Mouse (Mus musculus): ENCODE measurements around the gene Cdh15.

The Cdh15 gene

DNA sequence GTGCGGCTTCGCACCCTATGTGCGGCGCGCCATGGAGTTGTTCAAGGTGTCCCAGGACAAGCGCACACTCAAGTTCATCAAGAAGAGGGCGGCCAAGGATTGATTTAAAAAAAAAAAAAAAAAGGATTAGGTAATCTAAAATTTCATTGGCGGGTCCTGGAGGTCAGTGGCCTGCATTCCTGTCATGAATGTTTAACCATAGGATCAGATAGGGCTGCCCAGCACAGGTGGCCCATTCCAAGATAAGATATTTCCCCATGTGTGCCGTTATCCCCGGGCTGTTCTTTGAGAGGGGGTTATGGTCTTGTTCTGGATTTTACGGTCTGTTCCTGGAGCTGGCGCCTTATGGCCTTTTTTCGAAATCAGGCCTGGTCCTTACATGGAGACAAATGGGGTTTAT is 11.1 kb upstream of the Cdh15 start:
- DNase-seq (ENCODE audit: low spot score in 2 of 2), result no peak

- DNase-seq (ENCODE audit: low spot score in 2 of 2), result no peak
These were observed 3.6 kb upstream of the Cdh15 start for GRCm38 (mm10) chr8:122844161-122844560.

DNA sequence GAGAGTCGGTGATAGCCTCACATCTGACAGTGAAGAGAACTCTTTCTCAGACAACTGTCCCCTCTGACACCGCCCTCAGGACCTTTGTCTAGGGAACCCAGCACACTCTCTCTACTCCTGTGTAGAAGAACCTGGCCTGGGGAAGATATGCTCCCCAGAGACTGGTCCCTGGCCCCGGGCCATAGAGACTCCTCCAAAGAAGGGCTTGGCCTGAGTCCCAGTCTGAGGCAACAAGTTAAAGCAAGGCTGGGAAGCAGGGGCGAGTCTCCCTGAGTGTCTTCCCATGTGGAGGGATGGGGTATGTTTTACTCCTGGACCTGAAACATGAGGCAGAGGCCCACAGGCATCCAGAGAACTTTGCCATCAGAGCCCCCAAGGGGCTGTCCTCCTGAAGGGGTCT is 2.1 kb upstream of the Cdh15 start:
- no peak for DNase-seq (ENCODE audit: low spot score in 2 of 2)

GRCm38 (mm10) chr8:122849152-122849910 is 1.6 kb downstream of the Cdh15 start:
- no peak for DNase-seq (ENCODE audit: low spot score in 2 of 2)

- no peak for DNase-seq (ENCODE audit: low spot score in 2 of 2)
These were observed 3.0 kb downstream of the Cdh15 start for GRCm38 (mm10) chr8:122850641-122851240.

GRCm38 (mm10) chr8:122851692-122852545 is 4.2 kb downstream of the Cdh15 start:
- DNase-seq (ENCODE audit: low spot score in 2 of 2), result no peak

DNA sequence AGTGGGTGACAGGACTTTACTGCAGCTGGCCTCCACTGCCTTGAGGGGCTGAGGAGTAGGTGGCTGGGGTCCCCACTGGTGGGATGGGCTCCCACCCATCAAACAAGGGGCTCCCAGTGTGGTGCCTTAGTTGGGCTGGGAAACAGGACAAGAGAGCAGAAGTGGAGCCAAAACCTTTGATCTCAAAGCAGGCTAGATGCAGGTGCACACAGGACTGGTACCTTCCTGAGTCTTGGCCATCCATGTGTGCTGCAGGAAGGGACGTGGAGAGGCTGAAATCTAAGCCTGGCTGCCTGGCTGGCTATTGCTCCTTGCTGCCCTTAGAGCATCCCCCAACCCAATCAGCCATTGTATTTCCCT is 4.8 kb downstream of the Cdh15 start:
- no peak for DNase-seq (ENCODE audit: low spot score in 2 of 2)

DNA sequence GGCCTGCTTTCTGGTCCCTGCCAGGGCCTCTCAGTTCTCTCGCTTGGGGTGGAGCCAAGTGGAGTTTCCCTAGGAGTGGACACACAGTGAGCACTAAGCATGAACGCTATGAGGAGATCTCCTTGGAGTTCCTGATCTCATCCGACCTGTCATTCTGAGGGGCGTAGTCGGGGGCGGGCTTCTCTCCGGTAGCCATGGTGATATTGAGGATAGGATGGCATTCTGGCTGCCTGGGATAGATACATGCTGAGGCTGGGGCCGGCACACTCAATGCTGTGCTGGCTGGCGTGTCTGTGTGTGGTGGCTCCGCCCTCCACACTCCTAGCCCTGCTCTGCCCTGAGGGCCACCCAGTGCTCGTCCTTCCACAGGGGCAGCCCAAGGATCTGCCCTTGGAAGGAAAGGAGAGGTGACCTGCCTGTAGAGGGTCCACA is 5.6 kb downstream of the Cdh15 start:
- DNase-seq (ENCODE audit: low spot score in 2 of 2), result peak in 1 of 2 experiments; percentile 33

GRCm38 (mm10) chr8:122854388-122854787 is 6.6 kb downstream of the Cdh15 start:
- DNase-seq (ENCODE audit: low spot score in 2 of 2), result no peak

GRCm38 (mm10) chr8:122855123-122855522 is 7.4 kb downstream of the Cdh15 start:
- no peak for DNase-seq (ENCODE audit: low spot score in 2 of 2)

DNA sequence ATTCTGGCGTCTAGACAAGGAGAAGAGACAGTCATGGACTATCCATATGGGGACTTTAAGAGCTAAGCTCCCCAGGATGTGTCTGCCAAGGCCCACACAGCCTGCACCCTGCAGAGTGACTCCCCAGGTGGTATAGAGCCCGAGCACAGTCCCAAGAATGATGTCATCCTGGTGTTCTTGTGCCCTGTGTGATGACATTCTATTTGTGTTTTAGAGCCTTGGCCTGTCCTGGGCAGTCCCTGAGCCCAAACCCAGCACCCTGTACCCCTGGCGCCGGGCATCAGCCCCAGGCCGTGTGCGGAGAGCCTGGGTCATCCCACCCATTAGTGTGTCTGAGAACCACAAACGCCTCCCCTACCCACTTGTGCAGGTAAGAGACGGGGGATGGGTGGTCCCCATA is 8.5 kb downstream of the Cdh15 start:
- no peak for DNase-seq (ENCODE audit: low spot score in 2 of 2)

- DNase-seq (ENCODE audit: low spot score in 2 of 2), result no peak
These were observed 12.1 kb downstream of the Cdh15 start for GRCm38 (mm10) chr8:122859843-122860242.

DNA sequence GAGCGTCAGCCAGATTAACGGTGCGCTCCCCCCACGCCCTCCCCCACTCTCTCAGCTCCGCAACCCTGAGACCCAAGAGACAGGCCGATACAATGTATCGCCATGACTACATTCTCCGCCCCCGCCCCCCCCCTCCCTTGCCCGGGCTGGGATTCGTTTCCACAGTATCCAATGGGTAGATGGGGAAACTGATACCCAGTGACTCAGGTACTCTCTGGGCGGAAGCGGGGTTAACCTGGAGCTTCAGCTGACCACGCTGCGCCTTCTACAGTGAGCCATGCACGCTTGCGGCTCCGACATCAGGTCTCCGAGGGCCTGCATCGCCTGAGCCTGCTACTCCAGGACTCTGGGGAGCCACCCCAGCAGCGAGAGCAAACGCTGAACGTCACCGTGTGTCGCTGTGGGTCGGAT is 17.0 kb downstream of the Cdh15 start:
- no peak for DNase-seq (ENCODE audit: low spot score in 2 of 2)

GRCm38 (mm10) chr8:122865441-122865840 is 17.7 kb downstream of the Cdh15 start:
- DNase-seq (ENCODE audit: low spot score in 2 of 2), result no peak

DNA sequence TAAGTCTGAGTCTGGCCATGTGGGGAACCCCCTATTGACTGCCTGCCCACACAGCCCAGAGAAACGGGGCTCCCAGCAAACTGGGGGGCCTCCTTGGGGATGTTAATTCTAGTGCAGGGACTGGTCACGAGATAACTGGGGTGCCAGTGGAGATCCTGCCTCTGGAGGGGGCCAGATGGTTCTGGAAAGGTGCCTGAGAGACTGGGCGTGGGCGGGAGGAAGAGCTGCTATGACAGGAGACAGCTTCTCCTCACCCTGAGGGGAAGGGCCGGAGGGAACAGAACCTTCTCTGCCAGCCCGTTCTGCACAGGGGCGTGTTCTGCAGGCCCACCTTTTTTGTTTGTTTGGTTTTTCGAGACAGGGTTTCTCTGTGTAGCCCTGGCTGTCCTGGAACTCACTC is 18.5 kb downstream of the Cdh15 start:
- DNase-seq (ENCODE audit: low spot score in 2 of 2), result no peak

GRCm38 (mm10) chr8:122867982-122868381 is 20.2 kb downstream of the Cdh15 start:
- no peak for DNase-seq (ENCODE audit: low spot score in 2 of 2)

- no peak for DNase-seq (ENCODE audit: low spot score in 2 of 2)
These were observed 22.7 kb downstream of the Cdh15 start for GRCm38 (mm10) chr8:122870377-122870863.

DNA sequence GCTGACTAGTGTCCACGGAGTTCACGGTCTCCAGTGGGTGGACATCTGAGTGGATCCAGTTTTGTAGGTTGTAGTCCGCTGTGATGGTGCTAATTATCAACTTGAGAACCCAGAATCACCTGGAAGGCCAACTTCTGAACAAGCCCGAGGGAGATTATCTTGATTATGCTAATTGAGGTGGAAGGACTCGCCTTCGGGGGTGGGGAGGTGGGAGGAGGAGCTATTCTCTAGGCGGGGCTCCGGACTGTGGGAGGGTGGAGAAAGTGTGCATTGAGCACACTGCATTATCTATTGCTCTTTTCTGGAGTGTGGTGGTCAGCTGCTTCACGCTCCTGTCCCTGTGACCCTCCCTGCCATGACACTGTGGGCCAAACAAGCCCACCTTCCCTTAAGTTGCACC is 23.9 kb downstream of the Cdh15 start:
- no peak for DNase-seq (ENCODE audit: low spot score in 2 of 2)

- DNase-seq (ENCODE audit: low spot score in 2 of 2), result no peak
These were observed 25.4 kb downstream of the Cdh15 start for GRCm38 (mm10) chr8:122873171-122873570.

- no peak for DNase-seq (ENCODE audit: low spot score in 2 of 2)
These were observed 27.4 kb downstream of the Cdh15 start for GRCm38 (mm10) chr8:122875186-122875585.

DNA sequence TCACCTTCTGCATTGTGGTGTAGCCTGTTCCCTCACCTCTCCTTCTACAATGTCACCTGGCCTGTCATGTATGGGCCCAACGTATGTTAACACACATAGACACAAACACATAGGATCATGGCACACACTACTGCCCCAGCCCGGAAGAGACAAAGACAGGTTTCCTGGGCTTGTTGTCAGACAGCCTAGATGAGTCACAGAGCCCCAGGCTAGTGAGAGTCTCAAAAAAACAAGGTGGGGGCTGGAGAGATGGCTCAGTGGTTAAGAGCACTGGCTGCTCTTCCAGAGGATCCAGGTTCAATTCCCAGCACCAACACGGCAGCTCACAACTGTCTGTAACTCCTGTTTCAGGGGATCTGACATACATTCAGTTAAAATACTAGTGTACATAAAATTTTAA is 30.5 kb downstream of the Cdh15 start:
- DNase-seq (ENCODE audit: low spot score in 2 of 2), result no peak

- DNase-seq (ENCODE audit: low spot score in 2 of 2), result no peak
These were observed 32.5 kb downstream of the Cdh15 start for GRCm38 (mm10) chr8:122880302-122880701.
